33 mouse cellular contexts compared by ENCODE assay signal in the genomic region with DNA sequence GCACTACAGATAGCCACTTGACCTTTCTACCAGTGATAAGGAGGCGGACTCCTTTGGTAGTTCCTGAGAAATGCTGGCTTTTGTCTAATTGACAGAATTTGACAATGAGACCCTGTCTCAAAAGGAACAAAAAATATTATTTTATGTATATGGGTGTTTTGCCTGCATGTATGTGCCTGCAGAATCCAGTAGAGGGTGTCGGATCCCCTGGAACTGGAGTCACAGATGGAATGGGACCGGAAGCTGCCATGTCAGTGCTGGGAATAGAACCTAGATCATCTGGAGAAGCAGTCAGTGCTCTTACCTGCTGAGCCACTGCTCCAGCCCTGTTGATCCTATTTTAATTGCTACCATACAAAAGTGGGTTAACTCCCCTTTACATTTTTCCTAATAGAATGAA. TPM values are rescaled to one million over a fixed set of nuclear protein-coding genes. Genes with fewer than 3 reads are reported as not detected.
A peak's percentile ranks its signal among the peaks of the same experiment; 100 is the strongest.
DNase-seq lines count a peak whose midpoint lies in the region; ATAC-seq and TF ChIP-seq lines count a peak whose summit lies in the region.
"Had no signal": no experiment of that assay in that cellular context is flagged by ENCODE, and none has a peak within 500 bp of the region (broad histone marks: within the 10 kb centered on the region; RNA-seq: fewer than 3 reads in every experiment).

No protein-coding gene starts in this region.

- DNase-seq in gastrocnemius, adult 2 months: no peak
- DNase-seq in gastrocnemius, postnatal 36 days: no peak
- DNase-seq in layer of hippocampus, adult 2 months (ENCODE audit: low spot score in 2 of 2): no peak
- DNase-seq in layer of hippocampus, postnatal 25 days (ENCODE audit: extremely low spot score in 1 of 2, low spot score in 1 of 2): no peak
- no peak for DNase-seq in midbrain, postnatal 0 days (ENCODE audit: low spot score)
- DNase-seq in stomach, postnatal 0 days (ENCODE audit: low spot score): no peak
- no peak for DNase-seq in heart, adult 8-10 months (ENCODE audit: low spot score)
- DNase-seq: adrenal gland, postnatal 10 days; cerebellum, postnatal 10 days; heart, postnatal 14 days; kidney, postnatal 4 days; liver, embryonic 13.5 days; lung, postnatal 10 days had no signal

- no peak for ATAC-seq in midbrain, postnatal 0 days (ENCODE audit: low FRiP score)
- no peak for ATAC-seq in midbrain, embryonic 16.5 days
- no peak for ATAC-seq in stomach, postnatal 0 days (ENCODE audit: low FRiP score, low TSS enrichment)
- ATAC-seq: forebrain, embryonic 13.5 days; inflammation-experienced regulatory T-cells, adult 6 months had no signal

- H3K9me3 ChIP-seq in midbrain, postnatal 0 days (ENCODE audit: low read length): no peaks in the 10 kb centered on the region
- H3K9me3 ChIP-seq in midbrain, embryonic 16.5 days (replicated peaks; ENCODE audit: control insufficient read depth, low read length, poor library complexity, severe bottlenecking): no peaks in the 10 kb centered on the region
- no peaks in the 10 kb centered on the region for H3K9me3 ChIP-seq in stomach, postnatal 0 days (ENCODE audit: control insufficient read depth, low read length)
- H3K9me3 ChIP-seq: embryonic facial prominence, embryonic 13.5 days; forebrain, embryonic 13.5 days; heart, embryonic 13.5 days; hindbrain, embryonic 12.5 days; limb, embryonic 12.5 days; liver, embryonic 13.5 days had no signal

- TF ChIP-seq EP300 in stomach, postnatal 0 days (optimal IDR thresholded peaks at IDR 0.05): no peak

- no peak overlapping the region for H3K4me2 ChIP-seq in midbrain, postnatal 0 days (ENCODE audit: low read depth, low read length, poor library complexity, severe bottlenecking)
- no peak overlapping the region for H3K4me2 ChIP-seq in midbrain, embryonic 16.5 days (ENCODE audit: low read length)
- H3K4me2 ChIP-seq in stomach, postnatal 0 days (replicated peaks; ENCODE audit: low read depth): no peak overlapping the region
- H3K4me2 ChIP-seq: embryonic facial prominence, embryonic 13.5 days; forebrain, embryonic 13.5 days; heart, embryonic 13.5 days; hindbrain, embryonic 12.5 days; limb, embryonic 12.5 days; liver, embryonic 13.5 days; midbrain, embryonic 11.5 days had no signal

- intact Hi-C loops in gastrocnemius, adult 2 months (cut with DNase I): no loop called here
- intact Hi-C loops in gastrocnemius, postnatal 36 days (cut with DNase I): loop anchor here (1.0 to 10.0 kb wide), 3 partner anchors 18 to 92 kb away; partner anchors contain the start of gene Kif3a

- 92% methylated on average over 3 of the region's 3 CpGs for WGBS in midbrain, postnatal 0 days
- WGBS in midbrain, embryonic 16.5 days: 86% methylated on average over 3 of the region's 3 CpGs
- 78% methylated on average over 3 of the region's 3 CpGs for WGBS in stomach, postnatal 0 days

- peaks cover 6% of the 10 kb centered on the region; the same call in 1 of the 2 replicates for H3K4me1 ChIP-seq in midbrain, postnatal 0 days (ENCODE audit: insufficient read depth, low read length)
- H3K4me1 ChIP-seq in midbrain, embryonic 16.5 days (ENCODE audit: control insufficient read depth, insufficient read depth, low read length): peaks cover 16% of the 10 kb centered on the region
- no peaks in the 10 kb centered on the region for H3K4me1 ChIP-seq in stomach, postnatal 0 days (replicated peaks; ENCODE audit: control insufficient read depth, insufficient read depth)

- no peaks in the 10 kb centered on the region for H3K36me3 ChIP-seq in midbrain, postnatal 0 days (ENCODE audit: insufficient read depth, low read length)
- no peaks in the 10 kb centered on the region for H3K36me3 ChIP-seq in midbrain, embryonic 16.5 days (ENCODE audit: control insufficient read depth, insufficient read depth, low read length)
- no peaks in the 10 kb centered on the region for H3K36me3 ChIP-seq in stomach, postnatal 0 days (ENCODE audit: control insufficient read depth, insufficient read depth, low read length)
- H3K36me3 ChIP-seq: embryonic facial prominence, embryonic 13.5 days; heart, embryonic 13.5 days; hindbrain, embryonic 12.5 days; limb, embryonic 12.5 days had no signal

- no peak overlapping the region for H3K9ac ChIP-seq in midbrain, postnatal 0 days (replicated peaks; ENCODE audit: low read length, poor library complexity, severe bottlenecking)
- no peak overlapping the region for H3K9ac ChIP-seq in midbrain, embryonic 16.5 days (ENCODE audit: low read depth, low read length)
- H3K9ac ChIP-seq in stomach, postnatal 0 days (ENCODE audit: low read length): no peak overlapping the region
- H3K9ac ChIP-seq: embryonic facial prominence, embryonic 13.5 days; forebrain, embryonic 13.5 days; heart, embryonic 13.5 days; hindbrain, embryonic 12.5 days; limb, embryonic 12.5 days; liver, embryonic 13.5 days had no signal

- H3K4me3 ChIP-seq in gastrocnemius, adult 2 months: no peak overlapping the region
- H3K4me3 ChIP-seq in layer of hippocampus, adult 2 months: no peak overlapping the region
- H3K4me3 ChIP-seq in midbrain, postnatal 0 days (ENCODE audit: low read depth, low read length): no peak overlapping the region
- H3K4me3 ChIP-seq in midbrain, embryonic 16.5 days (ENCODE audit: low read depth, low read length): no peak overlapping the region
- no peak overlapping the region for H3K4me3 ChIP-seq in stomach, postnatal 0 days (ENCODE audit: low read depth, low read length)
- H3K4me3 ChIP-seq: embryonic facial prominence, embryonic 13.5 days; erythroblast, embryonic 14.5 days; forebrain, embryonic 13.5 days; heart, embryonic 13.5 days; hindbrain, embryonic 12.5 days; limb, embryonic 12.5 days; liver, embryonic 13.5 days had no signal

- peaks cover 6% of the 10 kb centered on the region; the same call in 1 of the 2 replicates for H3K27me3 ChIP-seq in midbrain, postnatal 0 days (ENCODE audit: insufficient read depth, low read length)
- H3K27me3 ChIP-seq in midbrain, embryonic 16.5 days (ENCODE audit: control insufficient read depth, insufficient read depth, low read depth, low read length): peaks cover 11% of the 10 kb centered on the region
- H3K27me3 ChIP-seq in stomach, postnatal 0 days (ENCODE audit: control insufficient read depth, insufficient read depth, low read length): peaks cover 6% of the 10 kb centered on the region; the same call in 1 of the 2 replicates

- peak; percentile 18; the same call in 1 of the 2 replicates for TF ChIP-seq CTCF in gastrocnemius, adult 2 months (IDR thresholded peaks at IDR 0.05)
- TF ChIP-seq CTCF in layer of hippocampus, adult 2 months (conservative IDR thresholded peaks at IDR 0.05): peak; percentile 66
- peak; percentile 45 for TF ChIP-seq CTCF in midbrain, postnatal 0 days (IDR thresholded peaks at IDR 0.05)
- peak; percentile 55 for TF ChIP-seq CTCF in stomach, postnatal 0 days (IDR thresholded peaks at IDR 0.05; ENCODE audit: low read depth)

- no peak overlapping the region for H3K27ac ChIP-seq in gastrocnemius, adult 2 months
- peak overlapping the region; percentile 71 for H3K27ac ChIP-seq in layer of hippocampus, adult 2 months
- H3K27ac ChIP-seq in midbrain, postnatal 0 days (ENCODE audit: low read depth, low read length): no peak overlapping the region
- H3K27ac ChIP-seq in midbrain, embryonic 16.5 days (ENCODE audit: low read length): no peak overlapping the region
- no peak overlapping the region for H3K27ac ChIP-seq in stomach, postnatal 0 days (replicated peaks)
- H3K27ac ChIP-seq: embryonic facial prominence, embryonic 13.5 days; forebrain, embryonic 13.5 days; heart, embryonic 13.5 days; hindbrain, embryonic 12.5 days; limb, embryonic 12.5 days; liver, embryonic 13.5 days had no signal

RNA-seq across cellular contexts. Expression of gene Gm9837, which starts 2.4 kb away (rescaled TPM):
- not detected for total RNA-seq in gastrocnemius, adult 2 months (2021)
- not detected for total RNA-seq in gastrocnemius, postnatal 36 days (2021)
- under 1 TPM in 1 of 2 experiments, not detected in 1; 0.52 TPM for total RNA-seq in layer of hippocampus, adult 2 months (2021)
- not detected for total RNA-seq in layer of hippocampus, postnatal 25 days (2021)
- not detected in 2 replicates for total RNA-seq in midbrain, postnatal 0 days (2014; rRNA removed)
- polyA plus RNA-seq in midbrain, postnatal 0 days (2015; fragmentation: Nextera tagmentation; extraction: Ambion mirVana): not detected in 2 replicates
- not detected in 2 replicates for polyA plus RNA-seq in midbrain, embryonic 16.5 days (2015; fragmentation: Nextera tagmentation; extraction: Ambion mirVana)
- polyA plus RNA-seq in stomach, postnatal 0 days (2015; fragmentation: Nextera tagmentation; extraction: Ambion mirVana): not detected in 2 replicates
- not detected for total RNA-seq in heart, adult 8-10 months (2022)
- total RNA-seq: adrenal gland, postnatal 10 days; gastrocnemius, adult 8-10 months; granulocyte monocyte progenitor cell, adult 5-6 weeks; heart, postnatal 14 days; layer of hippocampus, postnatal 14 days; left cerebral cortex, postnatal 10 days; megakaryocyte progenitor cell, adult 5-6 weeks; monocyte, adult 5-6 weeks; neutrophil, adult 5-6 weeks had no signal
- polyA plus RNA-seq: embryonic facial prominence, embryonic 13.5 days; erythroblast, embryonic 14.5 days; forebrain, embryonic 13.5 days; frontal cortex, adult 2 months; heart, embryonic 13.5 days; hindbrain, embryonic 12.5 days; inflammation-experienced regulatory T-cells, adult 6 months; kidney, embryonic 14.5 days; limb, embryonic 12.5 days; liver, embryonic 13.5 days; midbrain, embryonic 11.5 days; small intestine, adult 2 months; thymus, postnatal 0 days had no signal

RNA-seq across cellular contexts. Expression of gene Gm9945, which starts 7.3 kb away (rescaled TPM):
- total RNA-seq in gastrocnemius, adult 2 months (2021): not detected
- total RNA-seq in gastrocnemius, postnatal 36 days (2021): not detected
- total RNA-seq in layer of hippocampus, adult 2 months (2021): 1 to 10 TPM; 2.5 to 3.4 TPM
- total RNA-seq in layer of hippocampus, postnatal 25 days (2021): 1 to 10 TPM; 1.8 to 2.5 TPM
- total RNA-seq in midbrain, postnatal 0 days (2014; rRNA removed): not detected in 2 replicates
- polyA plus RNA-seq in midbrain, postnatal 0 days (2015; fragmentation: Nextera tagmentation; extraction: Ambion mirVana): 0.33 and 0.43 TPM in 2 replicates
- not detected in 2 replicates for polyA plus RNA-seq in midbrain, embryonic 16.5 days (2015; fragmentation: Nextera tagmentation; extraction: Ambion mirVana)
- polyA plus RNA-seq in stomach, postnatal 0 days (2015; fragmentation: Nextera tagmentation; extraction: Ambion mirVana): 0.11 TPM in 1 of 2 replicates, not detected in the other
- not detected for total RNA-seq in heart, adult 8-10 months (2022)
- total RNA-seq: adrenal gland, postnatal 10 days; gastrocnemius, adult 8-10 months; granulocyte monocyte progenitor cell, adult 5-6 weeks; heart, postnatal 14 days; megakaryocyte progenitor cell, adult 5-6 weeks; monocyte, adult 5-6 weeks; neutrophil, adult 5-6 weeks had no signal
- polyA plus RNA-seq: embryonic facial prominence, embryonic 13.5 days; erythroblast, embryonic 14.5 days; forebrain, embryonic 13.5 days; heart, embryonic 13.5 days; hindbrain, embryonic 12.5 days; inflammation-experienced regulatory T-cells, adult 6 months; kidney, embryonic 14.5 days; limb, embryonic 12.5 days; small intestine, adult 2 months; thymus, postnatal 0 days had no signal

RNA-seq across cellular contexts. Expression of gene Sowaha, which starts 7.4 kb away (rescaled TPM):
- total RNA-seq in gastrocnemius, adult 2 months (2021): under 1 TPM; 0.06 to 0.15 TPM
- under 1 TPM; 0.08 to 0.12 TPM for total RNA-seq in gastrocnemius, postnatal 36 days (2021)
- total RNA-seq in layer of hippocampus, adult 2 months (2021): 100 to 1,000 TPM; 137 to 142 TPM
- total RNA-seq in layer of hippocampus, postnatal 25 days (2021): 100 to 1,000 TPM; 125 to 132 TPM
- 6.6 and 7.3 TPM in 2 replicates for total RNA-seq in midbrain, postnatal 0 days (2014; rRNA removed)
- 3.5 and 4.0 TPM in 2 replicates for polyA plus RNA-seq in midbrain, postnatal 0 days (2015; fragmentation: Nextera tagmentation; extraction: Ambion mirVana)
- 1.1 and 1.6 TPM in 2 replicates for polyA plus RNA-seq in midbrain, embryonic 16.5 days (2015; fragmentation: Nextera tagmentation; extraction: Ambion mirVana)
- polyA plus RNA-seq in stomach, postnatal 0 days (2015; fragmentation: Nextera tagmentation; extraction: Ambion mirVana): 0.91 and 1.1 TPM in 2 replicates
- total RNA-seq in heart, adult 8-10 months (2022): under 1 TPM; 0.22 to 0.44 (median 0.34) TPM
- total RNA-seq: granulocyte monocyte progenitor cell, adult 5-6 weeks; monocyte, adult 5-6 weeks; neutrophil, adult 5-6 weeks had no signal
- polyA plus RNA-seq: inflammation-experienced regulatory T-cells, adult 6 months had no signal

RNA-seq across cellular contexts. Expression of gene Shroom1, which starts 15.7 kb away (rescaled TPM):
- total RNA-seq in gastrocnemius, adult 2 months (2021): under 1 TPM; 0.36 to 0.54 TPM
- under 1 TPM; 0.38 to 0.59 TPM for total RNA-seq in gastrocnemius, postnatal 36 days (2021)
- total RNA-seq in layer of hippocampus, adult 2 months (2021): 1 to 10 TPM; 4.8 to 5.1 TPM
- 1 to 10 TPM; 3.8 to 4.1 TPM for total RNA-seq in layer of hippocampus, postnatal 25 days (2021)
- total RNA-seq in midbrain, postnatal 0 days (2014; rRNA removed): 5.4 and 10.9 TPM in 2 replicates
- polyA plus RNA-seq in midbrain, postnatal 0 days (2015; fragmentation: Nextera tagmentation; extraction: Ambion mirVana): 3.4 and 4.1 TPM in 2 replicates
- 3.0 and 4.5 TPM in 2 replicates for polyA plus RNA-seq in midbrain, embryonic 16.5 days (2015; fragmentation: Nextera tagmentation; extraction: Ambion mirVana)
- 1.3 and 1.7 TPM in 2 replicates for polyA plus RNA-seq in stomach, postnatal 0 days (2015; fragmentation: Nextera tagmentation; extraction: Ambion mirVana)
- total RNA-seq in heart, adult 8-10 months (2022): under 1 TPM; 0.57 to 0.82 (median 0.73) TPM
- total RNA-seq: granulocyte monocyte progenitor cell, adult 5-6 weeks; monocyte, adult 5-6 weeks; neutrophil, adult 5-6 weeks had no signal
- polyA plus RNA-seq: erythroblast, embryonic 14.5 days had no signal

RNA-seq across cellular contexts. Expression of gene Gm10447, which starts 15.8 kb away (rescaled TPM):
- total RNA-seq in gastrocnemius, adult 2 months (2021): not detected
- total RNA-seq in gastrocnemius, postnatal 36 days (2021): not detected
- total RNA-seq in layer of hippocampus, adult 2 months (2021): under 1 TPM; 0.20 to 0.26 TPM
- total RNA-seq in layer of hippocampus, postnatal 25 days (2021): under 1 TPM; 0.12 to 0.26 TPM
- total RNA-seq in midbrain, postnatal 0 days (2014; rRNA removed): not detected in 2 replicates
- 0.11 TPM in 2 replicates for polyA plus RNA-seq in midbrain, postnatal 0 days (2015; fragmentation: Nextera tagmentation; extraction: Ambion mirVana)
- polyA plus RNA-seq in midbrain, embryonic 16.5 days (2015; fragmentation: Nextera tagmentation; extraction: Ambion mirVana): 0.10 TPM in 1 of 2 replicates, not detected in the other
- polyA plus RNA-seq in stomach, postnatal 0 days (2015; fragmentation: Nextera tagmentation; extraction: Ambion mirVana): 0.08 and 0.13 TPM in 2 replicates
- not detected for total RNA-seq in heart, adult 8-10 months (2022)
- total RNA-seq: granulocyte monocyte progenitor cell, adult 5-6 weeks; heart, postnatal 14 days; left cerebral cortex, postnatal 10 days; megakaryocyte progenitor cell, adult 5-6 weeks; monocyte, adult 5-6 weeks; neutrophil, adult 5-6 weeks had no signal
- polyA plus RNA-seq: erythroblast, embryonic 14.5 days; forebrain, embryonic 13.5 days; inflammation-experienced regulatory T-cells, adult 6 months; kidney, embryonic 14.5 days; midbrain, embryonic 11.5 days; small intestine, adult 2 months; thymus, postnatal 0 days had no signal

Comparison
In these comparisons a context has a peak if more than half of its experiments do, and no peak if none do; other contexts are left out.
1. RNA of gene Sowaha, which starts 7.4 kb away (total RNA-seq): 137 to 142 TPM in layer of hippocampus, adult 2 months and 125 to 132 TPM in layer of hippocampus, postnatal 25 days; 6.6 to 7.3 TPM in midbrain, postnatal 0 days, 0.22 to 0.44 TPM in heart, adult 8-10 months, 0.06 to 0.15 TPM in gastrocnemius, adult 2 months and 0.08 to 0.12 TPM in gastrocnemius, postnatal 36 days; every median in the first group is over 10 times any median in the second.
2. Peak in every context shown above with its lines, with median percentiles within 50 percentile points of each other: CTCF ChIP-seq.